Mouse (Mus musculus) macrophage (primary cell): ENCODE results near the gene Ddah2. TPM values are rescaled to one million over a fixed set of nuclear protein-coding genes. Genes with fewer than 3 reads are reported as not detected.
"Not testable (repeated sequence)": the region's sequence is repeated elsewhere in the genome, so short reads cannot be mapped to it uniquely, and the experiment has no call there.

Source experiments
- H3K27ac ChIP-seq: fragments of 350-480 bp; formaldehyde crosslinking; 2 replicates; pipeline ENCODE4 v1.9.0; 2021
- H3K36me3 ChIP-seq: fragments of 350-480 bp; formaldehyde crosslinking; 2 replicates; pipeline ENCODE4 v1.9.0; 2021; ENCODE audit errors: inconsistent target
- H3K4me3 ChIP-seq: fragments of 350-480 bp; formaldehyde crosslinking; 2 replicates; pipeline ENCODE4 v1.9.0; 2021; ENCODE audit errors: inconsistent target
- H3K79me2 ChIP-seq: fragments of 350-480 bp; formaldehyde crosslinking; 2 replicates; pipeline ENCODE4 v1.9.0; 2021; ENCODE audit errors: inconsistent target
- whole genome bisulfite sequencing: methylation state at CpG from one replicate; pipeline ENCODE4 v1.1.7; 2026; ENCODE audit warnings: inconsistent platforms; ENCODE audit not compliant: missing documents; 5-methylcytosine and 5-hydroxymethylcytosine counted together
- polyA plus RNA-seq: library from polyadenylated mRNA; stranded (reverse); fragments of 250-400 nt; gene quantifications from 3 replicates; pipeline ENCODE4 v1.2.4, GENCODE M21; 2018; ENCODE audit warnings: inconsistent platforms

The Ddah2 gene
- polyA plus RNA-seq, 1 experiment from 2014 or later: 3.3 TPM

- H3K36me3 ChIP-seq, H3K27ac ChIP-seq, H3K4me3 ChIP-seq, H3K79me2 ChIP-seq: not testable (repeated sequence)
- WGBS: 89% methylated on average over 1 of the region's 1 CpGs
Measured at GRCm38 (mm10) chr17:35033703-35034102, 25.1 kb upstream of the Ddah2 start.

GRCm38 (mm10) chr17:35034896-35035295, 23.9 kb upstream of the Ddah2 start:
- Histone ChIP-seq H3K36me3 (no peaks in the 10 kb centered on the region), H3K27ac (no peak overlapping the region), H3K4me3 (no peak overlapping the region), H3K79me2 (no peaks in the 10 kb centered on the region)
- WGBS: 72% methylated on average over 6 of the region's 6 CpGs

DNA sequence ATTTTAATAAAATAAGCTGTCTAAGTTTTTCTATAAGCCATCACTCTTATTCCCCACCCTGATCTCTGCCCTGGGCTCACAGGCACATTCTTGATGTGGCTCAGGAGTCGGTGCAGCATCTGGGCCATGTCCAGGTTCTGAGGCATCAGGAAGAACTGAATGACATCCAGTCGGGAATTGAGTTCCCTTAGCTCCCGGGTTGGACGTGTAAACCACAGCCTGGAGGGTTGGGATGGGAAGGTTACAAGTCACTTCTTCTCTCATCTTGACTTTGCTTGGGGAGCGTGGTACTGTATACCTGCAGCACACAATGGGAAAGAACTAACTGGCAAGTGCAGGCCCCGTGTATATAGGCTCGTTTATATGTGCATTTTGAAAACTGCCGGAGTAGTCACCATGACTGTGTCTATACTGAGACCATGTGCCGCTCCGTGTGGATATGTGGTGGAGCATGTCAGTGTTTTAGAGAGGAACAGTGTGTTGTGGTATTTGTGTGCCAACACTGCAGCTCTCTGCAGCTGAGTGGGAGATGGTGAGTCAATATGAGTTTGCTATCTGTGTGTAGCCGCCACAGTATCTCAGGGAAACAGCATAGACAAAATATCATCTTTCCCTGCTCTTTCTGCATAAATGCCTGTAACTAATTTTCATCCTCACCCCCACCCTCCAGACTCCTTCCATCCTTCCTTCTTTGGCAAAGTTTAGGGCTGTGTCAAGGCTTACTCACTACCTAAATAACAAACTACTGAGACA, 19.5 kb upstream of the Ddah2 start:
- H3K27ac ChIP-seq: no peak overlapping the region
- no peak overlapping the region for H3K4me3 ChIP-seq
- no peaks in the 10 kb centered on the region for H3K79me2 ChIP-seq
- 95% methylated on average over 11 of the region's 11 CpGs for WGBS
- no peaks in the 10 kb centered on the region for H3K36me3 ChIP-seq

DNA sequence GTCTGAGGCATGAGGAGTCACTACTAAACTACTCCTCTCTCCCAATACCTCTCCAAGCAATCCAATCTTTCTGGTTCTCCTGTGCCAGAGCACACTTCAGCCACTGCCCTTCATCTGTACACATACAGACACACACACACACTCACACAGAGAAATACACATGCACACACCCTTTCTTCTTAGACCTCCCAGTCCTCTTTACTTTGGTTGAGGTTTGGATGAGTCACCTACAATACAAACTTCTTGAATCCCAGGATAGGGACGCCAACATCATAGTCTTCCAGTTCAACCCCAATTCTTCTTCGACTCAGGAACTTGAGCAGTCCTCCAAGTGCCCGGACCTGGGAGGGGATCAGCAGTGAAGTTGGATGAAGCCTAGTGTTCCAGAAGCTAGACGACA, 15.0 kb upstream of the Ddah2 start:
- 96% methylated on average over 4 of the region's 4 CpGs for WGBS
- Histone ChIP-seq H3K36me3 (no peaks in the 10 kb centered on the region), H3K79me2 (no peaks in the 10 kb centered on the region), H3K4me3 (no peak overlapping the region), H3K27ac (peak overlapping the region; percentile 96)

GRCm38 (mm10) chr17:35044904-35045806, 13.7 kb upstream of the Ddah2 start:
- H3K79me2 ChIP-seq: peaks cover 4% of the 10 kb centered on the region; the same call in 1 of the 2 replicates
- H3K36me3 ChIP-seq: no peaks in the 10 kb centered on the region
- H3K27ac ChIP-seq: peak overlapping the region; percentile 96
- H3K4me3 ChIP-seq: peak overlapping the region; percentile 56
- WGBS: 49% methylated on average over 7 of the region's 7 CpGs

GRCm38 (mm10) chr17:35045807-35046680, 12.8 kb upstream of the Ddah2 start:
- Histone ChIP-seq H3K4me3 (peak overlapping the region; percentile 56), H3K79me2 (peaks cover 13% of the 10 kb centered on the region; the same call in 1 of the 2 replicates), H3K36me3 (no peaks in the 10 kb centered on the region), H3K27ac (peak overlapping the region; percentile 96)
- WGBS: 3% methylated on average over 43 of the region's 48 CpGs

DNA sequence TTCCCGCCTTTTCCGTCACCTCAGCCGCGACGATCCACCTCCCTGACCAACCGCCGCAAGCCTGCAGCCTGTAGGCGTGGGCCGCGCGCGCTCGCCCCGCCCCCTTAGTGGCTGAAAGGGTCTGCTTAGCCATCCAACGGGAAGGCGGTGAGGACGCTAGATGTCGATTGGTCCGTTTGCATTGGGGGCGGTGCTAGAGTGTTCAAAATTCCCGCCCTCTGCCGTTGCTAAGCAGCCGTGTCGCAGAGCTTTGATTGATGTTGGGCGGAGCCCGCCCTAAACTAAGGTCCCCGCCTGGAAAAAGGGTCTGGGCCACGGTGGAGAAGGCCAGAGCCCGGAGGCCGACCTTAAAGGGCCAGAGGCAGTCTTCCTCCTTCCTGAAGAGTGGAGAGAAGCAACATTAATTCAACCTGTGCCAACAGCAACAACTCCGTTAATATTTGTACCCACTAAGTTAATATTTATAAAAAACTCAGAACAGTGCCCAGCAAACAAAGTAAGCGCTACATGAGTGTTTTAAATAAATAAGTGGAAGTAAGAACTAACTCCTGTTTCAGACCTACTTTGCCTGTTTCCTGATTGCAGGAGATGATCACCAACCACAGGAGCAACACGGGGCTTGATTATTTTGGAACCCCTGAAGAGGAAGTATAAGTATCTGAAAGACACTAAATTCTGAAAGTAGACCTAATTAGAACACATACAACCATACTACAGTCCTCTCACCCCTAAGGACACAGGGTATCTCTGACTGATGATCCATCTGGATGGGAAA, 12.0 kb upstream of the Ddah2 start, which contains the start of gene Msh5:
Gene Msh5, minus strand, starts transcription at position 65 of the 775 bp plus-strand sequence.
- peak within 1 kb of the TSS; percentile 98 for H3K27ac ChIP-seq
- peaks cover 21% of the 10 kb centered on the region for H3K79me2 ChIP-seq
- H3K36me3 ChIP-seq: no peaks in the 10 kb centered on the region
- WGBS: 0% methylated on average over 33 of the region's 33 CpGs
- peak within 1 kb of the TSS; percentile 56 for H3K4me3 ChIP-seq

DNA sequence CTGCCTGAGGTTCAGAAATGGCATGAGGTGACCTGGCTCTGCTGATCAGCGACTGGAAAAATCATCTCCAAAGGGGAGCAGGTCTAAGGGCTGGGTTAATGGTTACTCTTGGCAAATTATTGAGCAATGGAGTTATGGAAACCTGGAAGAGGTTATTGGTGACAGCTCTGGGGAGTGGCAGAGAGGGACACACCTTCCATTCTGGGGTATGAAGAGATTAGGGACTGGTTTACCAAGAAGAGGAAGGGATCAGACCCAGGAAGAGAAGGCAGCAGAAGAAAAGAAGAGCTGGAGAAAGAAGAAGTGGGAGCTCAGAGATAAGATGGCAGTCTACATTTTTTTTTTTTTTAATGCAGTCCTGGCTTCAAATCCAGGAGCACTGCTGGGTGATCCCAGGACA, 11.1 kb upstream of the Ddah2 start:
- Histone ChIP-seq H3K36me3 (peaks cover 5% of the 10 kb centered on the region; the same call in 1 of the 2 replicates), H3K27ac (peak overlapping the region; percentile 98), H3K79me2 (peaks cover 29% of the 10 kb centered on the region), H3K4me3 (no peak overlapping the region)
- WGBS: 0% methylated on average over 1 of the region's 1 CpGs

DNA sequence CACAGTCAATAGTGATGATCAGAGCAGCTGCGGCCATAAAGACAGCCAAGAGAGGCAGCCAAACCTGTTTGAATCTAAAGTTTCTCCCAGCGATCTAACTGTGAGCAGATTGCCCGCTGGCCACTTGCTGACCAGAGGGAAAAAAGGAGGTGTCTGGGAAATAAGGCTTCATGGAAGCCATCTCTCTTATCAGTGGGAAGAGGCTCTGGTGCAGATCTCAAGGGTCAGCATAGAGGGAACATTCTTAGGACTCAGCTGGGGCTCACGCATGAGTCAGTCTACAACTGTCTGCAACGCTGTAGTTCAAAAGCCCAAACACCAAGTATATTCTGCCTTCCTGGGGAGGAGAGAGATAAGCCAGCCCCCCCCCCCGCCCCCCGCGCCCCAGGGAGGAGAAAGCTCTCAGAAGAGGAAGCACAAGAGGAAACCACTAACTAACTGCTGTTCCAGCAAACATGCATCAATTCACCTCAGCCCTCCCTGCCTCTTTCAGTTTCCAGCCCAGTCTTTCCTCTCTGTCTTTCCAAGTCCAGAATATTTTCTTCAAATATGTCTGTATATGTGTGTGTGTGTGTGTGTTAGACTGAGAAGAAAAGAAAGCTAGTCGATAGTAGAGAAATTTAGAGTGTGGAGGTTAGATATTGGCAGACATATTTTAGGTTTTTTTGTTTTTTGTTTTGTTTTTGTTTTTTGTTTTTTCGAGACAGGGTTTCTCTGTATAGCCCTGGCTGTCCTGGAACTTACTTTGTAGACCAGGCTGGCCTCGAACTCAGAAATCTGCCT, 10.5 kb upstream of the Ddah2 start:
- peaks cover 12% of the 10 kb centered on the region; the same call in 1 of the 2 replicates for H3K36me3 ChIP-seq
- 0% methylated on average over 11 of the region's 11 CpGs for WGBS
- H3K27ac ChIP-seq: peak overlapping the region; percentile 98
- peaks cover 36% of the 10 kb centered on the region for H3K79me2 ChIP-seq
- H3K4me3 ChIP-seq: no peak overlapping the region; the same call in 1 of the 2 replicates

- Histone ChIP-seq H3K79me2 (peaks cover 42% of the 10 kb centered on the region), H3K36me3 (peaks cover 18% of the 10 kb centered on the region; the same call in 1 of the 2 replicates), H3K4me3 (peak overlapping the region; percentile 94; the same call in 1 of the 2 replicates), H3K27ac (peak overlapping the region; percentile 98)
- 18% methylated on average over 5 of the region's 5 CpGs for WGBS
Measured at GRCm38 (mm10) chr17:35048932-35049440, 9.8 kb upstream of the Ddah2 start.

GRCm38 (mm10) chr17:35049561-35050016, 9.2 kb upstream of the Ddah2 start, which contains the start of gene Clic1:
Gene Clic1 (plus strand): TSS chr17:35049966.
- H3K4me3 ChIP-seq: peak within 1 kb of the TSS; percentile 94
- peaks cover 24% of the 10 kb centered on the region; the same call in 1 of the 2 replicates for H3K36me3 ChIP-seq
- peaks cover 48% of the 10 kb centered on the region for H3K79me2 ChIP-seq
- 0% methylated on average over 10 of the region's 11 CpGs for WGBS
- H3K27ac ChIP-seq: peak within 1 kb of the TSS; percentile 98

- Histone ChIP-seq H3K27ac (peak overlapping the region; percentile 98), H3K36me3 (peaks cover 31% of the 10 kb centered on the region), H3K4me3 (peak overlapping the region; percentile 94), H3K79me2 (peaks cover 55% of the 10 kb centered on the region)
- under 1% methylated on average over 27 of the region's 27 CpGs for WGBS
Measured at GRCm38 (mm10) chr17:35050126-35050750, 8.6 kb upstream of the Ddah2 start.
